Mouse (Mus musculus) C2C12 (cell line): ENCODE measurements around the gene Arf4.

ENCODE experiments used
- CEBPB ChIP-seq: IDR thresholded peaks from one replicate; pipeline ENCODE4 v1.6.1; 2011; ENCODE audit warnings: low read depth, mild to moderate bottlenecking, control low read depth, moderate library complexity
- CTCF ChIP-seq: IDR thresholded peaks from one replicate; pipeline ENCODE4 v1.5.1; 2011; ENCODE audit not compliant: control insufficient read depth, insufficient read depth, insufficient read length
- USF1 ChIP-seq: IDR thresholded peaks from one replicate; pipeline ENCODE4 v1.6.1; 2011; ENCODE audit warnings: low read depth, mild to moderate bottlenecking, control low read depth, moderate library complexity

- TF ChIP-seq CTCF = no peak
- no peak for TF ChIP-seq USF1
- no peak for TF ChIP-seq CEBPB
Measured at GRCm38 (mm10) chr14:26625301-26625700, 12.6 kb upstream of the Arf4 start.
